Mouse (Mus musculus) MEL (cell line): ENCODE measurements around the gene Dock9. TPM values are rescaled to one million over a fixed set of nuclear protein-coding genes. Genes with fewer than 3 reads are reported as not detected.

ENCODE experiments used
- DNase-seq: peaks from one replicate; pipeline ENCODE4 v3.0.0; 2011; ENCODE audit warnings: low read depth, low spot score
- H3K27ac ChIP-seq: 2 replicates; pipeline ENCODE4 v1.5.1; 2012; ENCODE audit warnings: low read depth, mild to moderate bottlenecking, control low read depth, low read length, moderate library complexity; ENCODE audit not compliant: control insufficient read depth
- H3K27me3 ChIP-seq, 2 experiments: fragments of 150-350 bp in 1 of 2; sonication (generic) in 1 of 2; 2 replicates each; pipeline ENCODE4 v1.6.1; 2012; ENCODE audit warnings: low read length in 2 of 2, mild to moderate bottlenecking in 2 of 2, improper control_type of control experiment in 1 of 2, moderate library complexity in 1 of 2; ENCODE audit not compliant: insufficient read depth in 2 of 2, control insufficient read depth in 1 of 2
- H3K36me3 ChIP-seq, 2 experiments: 2 replicates each; pipeline ENCODE4 v1.6.1; 2012 to 2014; ENCODE audit warnings: low read length in 2 of 2, improper control_type of control experiment in 1 of 2, inconsistent platforms in 1 of 2, mild to moderate bottlenecking in 1 of 2; ENCODE audit not compliant: insufficient read depth in 2 of 2, control insufficient read depth in 1 of 2
- H3K4me1 ChIP-seq, 2 experiments: fragments of 150-350 bp in 1 of 2; sonication (generic) in 1 of 2; 2 replicates each; pipeline ENCODE4 v1.6.1; 2012; ENCODE audit warnings: low read length in 2 of 2, improper control_type of control experiment in 1 of 2, mild to moderate bottlenecking in 1 of 2; ENCODE audit not compliant: insufficient read depth in 2 of 2, control insufficient read depth in 1 of 2
- H3K4me3 ChIP-seq, 2 experiments: fragments of 150-350 bp in 1 of 2; sonication (generic) in 1 of 2; 2 replicates each; pipeline ENCODE4 v1.5.1; 2012; ENCODE audit warnings: low read depth in 2 of 2, low read length in 2 of 2, mild to moderate bottlenecking in 2 of 2, moderate library complexity in 2 of 2, control low read depth in 1 of 2, improper control_type of control experiment in 1 of 2; ENCODE audit not compliant: control insufficient read depth in 1 of 2, insufficient read depth in 1 of 2
- H3K79me2 ChIP-seq: 2 replicates; pipeline ENCODE4 v1.6.1; 2012; ENCODE audit warnings: mild to moderate bottlenecking, low read length, moderate library complexity; ENCODE audit not compliant: control insufficient read depth, poor library complexity, insufficient read depth
- H3K9ac ChIP-seq: 2 replicates; pipeline ENCODE4 v1.6.1; 2012; ENCODE audit warnings: low read depth, mild to moderate bottlenecking, control low read depth, low read length, moderate library complexity; ENCODE audit not compliant: control insufficient read depth, poor library complexity, severe bottlenecking
- H3K9me3 ChIP-seq: fragments of 150-350 bp; sonication (generic); replicated peaks from 2 replicates; pipeline ENCODE4 v1.6.1; 2012; ENCODE audit warnings: mild to moderate bottlenecking, low read length, improper control_type of control experiment, moderate library complexity; ENCODE audit not compliant: insufficient read depth
- CHD1 ChIP-seq: IDR thresholded peaks from 2 replicates; pipeline ENCODE4 v1.6.1; 2012; ENCODE audit warnings: low read depth, mild to moderate bottlenecking, inconsistent platforms, low read length, improper control_type of control experiment
- CHD2 ChIP-seq: IDR thresholded peaks from 2 replicates; pipeline ENCODE4 v1.6.1; 2011; ENCODE audit warnings: low read length, improper control_type of control experiment
- CTCF ChIP-seq, 3 experiments: IDR thresholded peaks in 2 of 3; conservative IDR thresholded peaks in 1 of 3; 2 replicates each; pipeline ENCODE4 v1.5.1; 2011 to 2012; ENCODE audit warnings: low read length in 3 of 3, low read depth in 2 of 3, mild to moderate bottlenecking in 2 of 3, improper control_type of control experiment in 1 of 3, inconsistent platforms in 1 of 3, mixed read lengths in 1 of 3, moderate library complexity in 1 of 3; ENCODE audit not compliant: control insufficient read depth in 1 of 3, insufficient read depth in 1 of 3, poor library complexity in 1 of 3, severe bottlenecking in 1 of 3
- E2F4 ChIP-seq: IDR thresholded peaks from 2 replicates; pipeline ENCODE4 v1.6.1; 2011; ENCODE audit warnings: low read depth, low read length, improper control_type of control experiment, borderline replicate concordance
- ETS1 ChIP-seq: IDR thresholded peaks from 2 replicates; pipeline ENCODE4 v1.6.1; 2012; ENCODE audit warnings: low read depth, mild to moderate bottlenecking, inconsistent platforms, low read length, improper control_type of control experiment, moderate library complexity
- HCFC1 ChIP-seq: IDR thresholded peaks from 2 replicates; pipeline ENCODE4 v1.6.1; 2012; ENCODE audit warnings: low read depth, mild to moderate bottlenecking, inconsistent platforms, low read length, improper control_type of control experiment, moderate library complexity
- KAT2A ChIP-seq: conservative IDR thresholded peaks from 2 replicates; pipeline ENCODE4 v1.6.1; 2012; ENCODE audit warnings: low read depth, low read length, improper control_type of control experiment, inconsistent platforms
- MAFK ChIP-seq: IDR thresholded peaks from 2 replicates; pipeline ENCODE4 v1.6.1; 2011; ENCODE audit warnings: low read depth, mild to moderate bottlenecking, low read length, improper control_type of control experiment, borderline replicate concordance
- MAX ChIP-seq: IDR thresholded peaks from 2 replicates; pipeline ENCODE4 v1.6.1; 2011; ENCODE audit warnings: low read length, improper control_type of control experiment
- MYB ChIP-seq: IDR thresholded peaks from 2 replicates; pipeline ENCODE4 v1.6.1; 2011; ENCODE audit warnings: mild to moderate bottlenecking, low read depth, low read length, improper control_type of control experiment
- NELFE ChIP-seq: IDR thresholded peaks from 2 replicates; pipeline ENCODE4 v1.6.1; 2011; ENCODE audit warnings: low read depth, low read length, improper control_type of control experiment
- POLR2AphosphoS2 ChIP-seq: IDR thresholded peaks from 2 replicates; pipeline ENCODE4 v1.6.1; 2011; ENCODE audit warnings: low read length, improper control_type of control experiment
- POLR2AphosphoS5 ChIP-seq: IDR thresholded peaks from 2 replicates; pipeline ENCODE4 v1.6.1; 2012; ENCODE audit warnings: low read depth, borderline replicate concordance, mild to moderate bottlenecking, inconsistent platforms, low read length, moderate library complexity, mixed read lengths
- RAD21 ChIP-seq: IDR thresholded peaks from 2 replicates; pipeline ENCODE4 v1.6.1; 2011; ENCODE audit warnings: mild to moderate bottlenecking, low read depth, low read length, improper control_type of control experiment
- SMC3 ChIP-seq: IDR thresholded peaks from 2 replicates; pipeline ENCODE4 v1.6.1; 2011; ENCODE audit warnings: low read depth, low read length, improper control_type of control experiment
- ZC3H11A ChIP-seq: IDR thresholded peaks from 2 replicates; pipeline ENCODE4 v1.6.1; 2012; ENCODE audit warnings: low read depth, mild to moderate bottlenecking, inconsistent platforms, low read length, improper control_type of control experiment
- polyA plus RNA-seq, 2 experiments: library from polyadenylated mRNA; stranded (reverse) in 1 of 2; unstranded in 1 of 2; fragments of >175 nt in 1 of 2; fragments of >200 nt in 1 of 2; gene quantifications; 2 replicates each; pipeline versions ENCODE4 v1.2.1 to v1.2.4; 2012; ENCODE audit warnings: low replicate concordance in 2 of 2, low read depth in 1 of 2; ENCODE audit not compliant: insufficient read length in 2 of 2, insufficient read depth in 1 of 2, missing spikeins in 1 of 2
- total RNA-seq: library from RNA; depleted of rRNA; stranded (reverse); fragments of 300-350 nt; gene quantifications from 2 replicates; pipeline ENCODE4 v1.2.3, GENCODE M21; 2012

Dock9 gene
- total and polyA plus RNA-seq, 3 experiments, result 6.3 to 9.4 TPM; not detected in 1

DNA sequence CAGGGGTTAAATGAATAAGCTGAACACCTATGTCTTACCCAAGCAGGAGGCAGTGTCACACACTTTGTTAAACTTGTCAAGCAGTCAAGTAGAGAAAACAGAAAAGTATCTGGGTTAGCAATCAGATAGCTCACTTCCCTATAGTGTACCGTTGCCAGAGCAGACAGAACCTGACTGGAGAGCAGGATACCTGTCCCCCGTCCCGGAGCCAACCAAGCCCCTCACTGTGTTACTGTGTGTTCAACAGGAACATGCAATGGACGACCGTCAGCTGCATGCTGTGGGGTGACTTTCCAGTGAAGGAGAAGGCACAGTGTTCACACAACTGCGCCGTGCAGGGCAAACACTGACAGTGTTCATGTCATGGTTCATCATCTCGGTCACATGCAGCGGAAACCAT lies 205.3 kb downstream of the Dock9 start:
- H3K27ac ChIP-seq, result no peak overlapping the region
- H3K36me3 ChIP-seq, result no peaks in the 10 kb centered on the region; a peak in 1 of 4 replicates
- no peaks in the 10 kb centered on the region for H3K79me2 ChIP-seq
- H3K9me3 ChIP-seq, result no peaks in the 10 kb centered on the region
- H3K27me3 ChIP-seq, result no peaks in the 10 kb centered on the region
- no peak overlapping the region for H3K9ac ChIP-seq
- DNase-seq, result peak; percentile 11
- H3K4me1 ChIP-seq, result no peaks in the 10 kb centered on the region
- TF ChIP-seq HCFC1 (no peak), MAX (no peak), MAFK (no peak), ETS1 (no peak), CHD1 (no peak), POLR2AphosphoS5 (no peak), E2F4 (no peak), NELFE (no peak)
- no peak overlapping the region for H3K4me3 ChIP-seq

DNA sequence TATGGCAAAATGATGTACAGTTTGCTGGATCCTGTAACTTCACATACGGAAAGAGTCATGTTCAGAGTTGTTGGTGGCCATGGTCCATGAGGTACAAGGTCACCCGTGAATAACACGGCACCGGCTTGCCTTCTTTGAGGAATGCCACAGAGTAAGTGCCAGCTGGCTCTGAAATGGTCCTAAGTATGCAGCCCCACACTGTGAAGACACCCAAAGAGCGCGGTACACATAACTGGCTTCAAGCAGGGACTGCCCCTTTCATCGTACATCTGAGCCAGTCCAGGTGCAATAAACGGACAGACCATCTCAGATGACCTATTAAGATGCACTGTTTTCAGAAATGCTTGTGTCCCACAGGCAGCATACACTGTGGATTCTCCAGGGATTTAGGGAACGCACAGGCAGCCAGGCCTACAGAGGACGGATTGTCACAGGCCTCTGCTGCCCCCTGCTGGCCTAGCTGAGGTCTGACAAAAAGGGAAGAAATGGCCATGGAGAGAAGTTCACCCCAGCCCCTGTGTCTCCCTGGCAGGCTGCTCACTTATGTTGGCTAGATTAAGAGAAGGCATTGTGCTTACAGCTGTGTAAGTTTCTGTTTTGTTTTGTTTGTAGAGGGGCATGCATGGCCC lies 208.4 kb downstream of the Dock9 start:
- Histone ChIP-seq H3K9ac (no peak overlapping the region), H3K9me3 (no peaks in the 10 kb centered on the region), H3K4me3 (no peak overlapping the region), H3K27me3 (no peaks in the 10 kb centered on the region), H3K36me3 (no peaks in the 10 kb centered on the region), H3K79me2 (no peaks in the 10 kb centered on the region), H3K27ac (no peak overlapping the region), H3K4me1 (no peaks in the 10 kb centered on the region)
- peak; percentile 62 for TF ChIP-seq RAD21
- peak; percentile 58 for TF ChIP-seq SMC3
- TF ChIP-seq MYB, result no peak
- no peak for TF ChIP-seq ETS1
- TF ChIP-seq KAT2A, result no peak
- no peak for TF ChIP-seq POLR2AphosphoS2
- TF ChIP-seq CHD2, result no peak
- peak; percentile 41 for TF ChIP-seq ZC3H11A
- peak; percentile 80 to 95 (median 88) for TF ChIP-seq CTCF (IDR thresholded peaks at IDR 0.05 in 2 of 3, conservative IDR thresholded peaks at IDR 0.05 in 1 of 3; ENCODE audit: control insufficient read depth in 1 of 3, insufficient read depth in 1 of 3, low read depth in 2 of 3, low read length in 3 of 3, poor library complexity in 1 of 3, severe bottlenecking in 1 of 3)
- DNase-seq, result peak; percentile 77
